Mouse (Mus musculus): ENCODE data around the gene Gm18336. TPM values are rescaled to one million over a fixed set of nuclear protein-coding genes. Genes with fewer than 3 reads are reported as not detected.
A peak's percentile ranks its signal among the peaks of the same experiment; 100 is the strongest.
"Not testable (repeated sequence)": the region's sequence is repeated elsewhere in the genome, so short reads cannot be mapped to it uniquely, and the experiment has no call there.

Gene Gm18336
- not detected in 2 replicates for total RNA-seq (2017)

GRCm38 (mm10) chrX:73398636-73399035, at the start of gene Gm18336:
Gene Gm18336 (minus strand): TSS chrX:73398736.
- ATAC-seq (ENCODE audit: extremely low read depth, insufficient number of reproducible peaks, low FRiP score, poor library complexity, severe bottlenecking) = not testable (repeated sequence)

GRCm38 (mm10) chrX:73441428-73441827, 42.9 kb upstream of the Gm18336 start:
- ATAC-seq (ENCODE audit: extremely low read depth, insufficient number of reproducible peaks, low FRiP score, poor library complexity, severe bottlenecking) = no peak

DNA sequence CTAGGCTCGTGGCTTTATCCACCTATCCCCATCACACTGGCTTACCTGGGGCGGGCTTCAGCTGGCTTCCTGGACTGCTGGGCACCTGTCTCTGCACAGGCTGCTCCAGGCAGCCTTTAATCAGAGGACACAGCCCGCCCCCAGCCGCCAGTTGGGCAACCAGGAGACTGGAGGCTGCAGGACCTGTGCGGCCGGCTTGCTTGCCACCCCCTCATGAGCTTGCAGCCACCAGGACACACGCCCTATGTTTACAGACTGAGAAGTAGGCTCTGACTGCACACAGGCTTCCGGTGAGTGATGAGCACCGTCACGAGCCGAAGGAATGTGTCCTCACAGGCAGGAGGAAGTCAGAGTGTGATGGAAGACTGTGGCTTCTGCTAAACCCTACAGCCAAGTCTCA, 36.7 kb upstream of the Gm18336 start, which contains the start of gene Trex2:
Gene Trex2, minus strand, starts transcription at position 93 of the 400 bp plus-strand sequence.
- no peak for ATAC-seq (ENCODE audit: extremely low read depth, insufficient number of reproducible peaks, low FRiP score, poor library complexity, severe bottlenecking)

DNA sequence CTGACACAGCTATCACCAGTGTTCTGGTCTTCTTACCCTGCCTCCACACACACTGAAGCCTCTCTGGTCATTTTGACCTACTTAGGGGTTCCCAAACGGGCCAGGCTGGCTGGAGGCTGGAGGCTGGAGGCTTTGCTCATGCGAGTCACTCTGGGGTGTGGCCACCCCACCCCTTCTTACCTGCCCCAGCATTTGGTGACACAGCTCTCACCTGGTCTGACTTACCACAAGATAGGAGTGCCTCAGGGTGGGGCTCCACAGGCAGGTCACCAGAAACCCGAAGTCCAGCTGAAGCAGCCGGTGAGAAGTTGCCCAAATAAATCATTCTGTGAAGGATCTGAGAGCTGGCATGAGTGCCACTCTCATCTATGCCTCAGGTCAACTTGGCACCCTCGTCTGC, 34.3 kb upstream of the Gm18336 start:
- no peak for ATAC-seq (ENCODE audit: extremely low read depth, insufficient number of reproducible peaks, low FRiP score, poor library complexity, severe bottlenecking)

- no peak for ATAC-seq (ENCODE audit: extremely low read depth, insufficient number of reproducible peaks, low FRiP score, poor library complexity, severe bottlenecking)
These were observed 31.5 kb upstream of the Gm18336 start for GRCm38 (mm10) chrX:73430036-73430435.

GRCm38 (mm10) chrX:73412767-73413166, 14.2 kb upstream of the Gm18336 start:
- no peak for ATAC-seq (ENCODE audit: extremely low read depth, insufficient number of reproducible peaks, low FRiP score, poor library complexity, severe bottlenecking)

GRCm38 (mm10) chrX:73410880-73411517, 12.5 kb upstream of the Gm18336 start, which contains the start of gene Zfp92:
Gene Zfp92 (plus strand): TSS chrX:73411096.
- ATAC-seq (ENCODE audit: extremely low read depth, insufficient number of reproducible peaks, low FRiP score, poor library complexity, severe bottlenecking) = no peak

- ATAC-seq (ENCODE audit: extremely low read depth, insufficient number of reproducible peaks, low FRiP score, poor library complexity, severe bottlenecking) = no peak
These were observed 3.1 kb upstream of the Gm18336 start for GRCm38 (mm10) chrX:73401616-73402015.

DNA sequence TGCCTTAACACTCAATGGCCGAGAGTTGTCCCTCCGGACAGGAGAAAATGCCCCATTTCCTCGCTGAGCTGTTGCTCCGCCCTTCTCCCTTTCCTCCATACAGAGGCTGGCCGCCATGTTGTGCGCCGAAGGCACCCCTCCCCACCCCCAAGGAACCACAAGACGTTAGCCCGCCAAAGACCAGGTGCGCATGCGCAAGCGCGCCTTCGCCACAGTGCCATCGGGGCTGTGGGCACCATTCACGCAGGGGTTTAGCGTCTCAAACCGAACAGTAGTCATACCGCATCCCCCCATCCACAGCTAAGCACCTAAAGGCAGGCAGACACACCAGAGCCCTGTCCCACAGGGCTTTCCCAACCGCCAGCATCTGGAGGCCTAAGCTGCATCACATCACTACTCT, 2.4 kb upstream of the Gm18336 start:
- no peak for ATAC-seq (ENCODE audit: extremely low read depth, insufficient number of reproducible peaks, low FRiP score, poor library complexity, severe bottlenecking)

GRCm38 (mm10) chrX:73396446-73396845, 2.1 kb downstream of the Gm18336 start:
- no peak for ATAC-seq (ENCODE audit: extremely low read depth, insufficient number of reproducible peaks, low FRiP score, poor library complexity, severe bottlenecking)

DNA sequence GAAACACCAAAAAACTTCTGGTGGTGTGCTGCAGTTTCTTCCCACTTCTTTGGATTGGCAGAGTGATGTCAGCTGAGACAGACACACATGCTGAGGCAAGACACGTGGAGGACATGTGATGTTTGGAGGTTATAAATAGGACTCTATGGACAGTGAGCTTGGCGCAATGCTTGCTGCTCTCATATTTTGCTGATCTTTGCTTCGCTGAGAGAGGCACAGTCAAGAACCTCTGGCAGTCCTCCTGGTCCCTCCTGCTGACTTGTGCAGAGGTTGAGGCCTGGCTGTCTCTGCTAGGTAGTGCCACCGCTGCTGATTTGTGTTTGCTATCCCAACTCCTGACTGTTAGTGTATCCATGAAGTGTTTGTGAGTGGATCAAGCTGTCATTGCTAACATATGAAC, 7.1 kb downstream of the Gm18336 start:
- no peak for ATAC-seq (ENCODE audit: extremely low read depth, insufficient number of reproducible peaks, low FRiP score, poor library complexity, severe bottlenecking)

GRCm38 (mm10) chrX:73384924-73385323, 13.6 kb downstream of the Gm18336 start:
- ATAC-seq (ENCODE audit: extremely low read depth, insufficient number of reproducible peaks, low FRiP score, poor library complexity, severe bottlenecking) = no peak

GRCm38 (mm10) chrX:73384419-73384818, 14.1 kb downstream of the Gm18336 start:
- no peak for ATAC-seq (ENCODE audit: extremely low read depth, insufficient number of reproducible peaks, low FRiP score, poor library complexity, severe bottlenecking)

- no peak for ATAC-seq (ENCODE audit: extremely low read depth, insufficient number of reproducible peaks, low FRiP score, poor library complexity, severe bottlenecking)
These were observed 35.2 kb downstream of the Gm18336 start for GRCm38 (mm10) chrX:73363291-73363690.

DNA sequence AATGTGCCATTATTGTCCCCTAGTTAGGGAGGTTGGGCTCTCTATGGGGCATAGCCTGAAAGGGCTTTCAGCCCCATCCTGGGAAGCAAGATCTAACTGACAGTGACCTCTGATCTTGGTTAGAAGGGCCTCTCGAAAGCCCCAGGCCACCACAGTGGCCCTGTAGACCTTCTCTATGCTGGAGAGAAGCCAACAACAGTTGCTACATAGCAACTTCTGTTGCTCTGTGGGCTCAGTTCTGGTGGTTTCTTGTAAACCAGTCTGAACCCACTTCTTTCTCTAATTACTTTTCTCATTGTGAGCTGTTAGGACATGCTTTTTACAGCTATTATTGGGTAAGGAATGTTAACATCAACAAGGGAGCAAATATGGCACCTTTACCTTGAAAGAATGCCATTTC, 41.8 kb downstream of the Gm18336 start:
- no peak for ATAC-seq (ENCODE audit: extremely low read depth, insufficient number of reproducible peaks, low FRiP score, poor library complexity, severe bottlenecking)

GRCm38 (mm10) chrX:73356163-73356562, 42.4 kb downstream of the Gm18336 start:
- 0 out of 2 replicates have a peak, but pooled peaks have one; percentile 9 for ATAC-seq (ENCODE audit: extremely low read depth, insufficient number of reproducible peaks, low FRiP score, poor library complexity, severe bottlenecking)

Other genes with a start within 250 kb of the Gm18336 start
- not detected in 2 replicates for gene Xlr5b, start 249.9 kb downstream of the Gm18336 start, total RNA-seq (2017)
- not detected in 2 replicates for gene DXBay18, start 249.3 kb downstream of the Gm18336 start, total RNA-seq (2017)
- not detected in 2 replicates for gene Spin2d, start 221.7 kb downstream of the Gm18336 start, total RNA-seq (2017)
- gene Xlr3b, start 206.5 kb downstream of the Gm18336 start, total RNA-seq (2017) = 10.7 and 12.6 TPM in 2 replicates
- 58.9 and 71.6 TPM in 2 replicates for gene Xlr4b, start 184.4 kb downstream of the Gm18336 start, total RNA-seq (2017)
- gene F8a, start 170.4 kb downstream of the Gm18336 start, total RNA-seq (2017) = 5.0 and 5.4 TPM in 2 replicates
- gene Xlr4c, start 155.6 kb downstream of the Gm18336 start, total RNA-seq (2017) = 11.1 and 24.4 TPM in 2 replicates
- gene Xlr3c, start 133.3 kb downstream of the Gm18336 start, total RNA-seq (2017) = not detected in 2 replicates
- not detected in 2 replicates for gene Xlr5a, start 105.8 kb downstream of the Gm18336 start, total RNA-seq (2017)
- gene Xlr5c, start 105.8 kb downstream of the Gm18336 start, total RNA-seq (2017) = not detected in 2 replicates
- not detected in 2 replicates for gene Gm45015, start 61.9 kb downstream of the Gm18336 start, total RNA-seq (2017)
- gene Zfp275, start 56.1 kb downstream of the Gm18336 start, total RNA-seq (2017) = 12.5 and 17.9 TPM in 2 replicates
- gene Zfp92, start 12.4 kb upstream of the Gm18336 start, total RNA-seq (2017) = not detected in 2 replicates
- gene Trex2, start 36.6 kb upstream of the Gm18336 start, total RNA-seq (2017) = not detected in 2 replicates
- 17.5 and 19.8 TPM in 2 replicates for gene Haus7, start 60.3 kb upstream of the Gm18336 start, total RNA-seq (2017)
- not detected in 2 replicates for gene Bgn, start 84.9 kb upstream of the Gm18336 start, total RNA-seq (2017)
- not detected in 2 replicates for gene Atp2b3, start 104.3 kb upstream of the Gm18336 start, total RNA-seq (2017)
- not detected in 2 replicates for gene Dusp9, start 240.7 kb upstream of the Gm18336 start, total RNA-seq (2017)

All from neutrophil, adult 5-6 weeks (primary cell).